Comparison of ENCODE assay signal across 22 mouse cellular contexts in genomic region chr2:104331261-104331660, GRCm38 (mm10).
"Had no signal": no experiment of that assay in that cellular context is flagged by ENCODE, and none has a peak within 500 bp of the region (broad histone marks: within the 10 kb centered on the region; RNA-seq: fewer than 3 reads in every experiment).

No protein-coding gene starts in this region.

- H3K4me1 ChIP-seq: heart, embryonic 10.5 days; heart, embryonic 12.5 days; hindbrain, embryonic 10.5 days; intestine, embryonic 15.5 days; liver, embryonic 12.5 days had no signal

- H3K27ac ChIP-seq: gastrocnemius, adult 2 months; heart, embryonic 10.5 days; hindbrain, embryonic 10.5 days; hindbrain, embryonic 12.5 days; hindbrain, embryonic 14.5 days; intestine, embryonic 15.5 days; layer of hippocampus, adult 2 months; limb, embryonic 10.5 days; limb, embryonic 12.5 days; liver, embryonic 12.5 days; liver, embryonic 14.5 days had no signal

- DNase-seq: gastrocnemius, adult 2 months; gastrocnemius, postnatal 10 days; gastrocnemius, postnatal 25 days; heart, adult 18-20 months; heart, postnatal 10 days; heart, postnatal 4 days; kidney, adult 18-20 months; kidney, adult 8-10 months; kidney, postnatal 10 days; kidney, postnatal 25 days; kidney, postnatal 4 days had no signal

- H3K4me3 ChIP-seq: gastrocnemius, adult 2 months; heart, embryonic 10.5 days; heart, embryonic 12.5 days; hindbrain, embryonic 10.5 days; hindbrain, embryonic 12.5 days; intestine, embryonic 15.5 days; layer of hippocampus, adult 2 months; limb, embryonic 10.5 days; limb, embryonic 12.5 days; liver, embryonic 12.5 days had no signal
